Mouse (Mus musculus) neural tube, embryonic 12.5 days (tissue): ENCODE measurements at regions not wholly inside any gene's neighbourhood (a gene's known extent, or its start where the extent isn't known, plus 50 kb on each side); places are given as distances from the start of the nearest gene placed in this dataset.

Experiments used
- ATAC-seq: fragments of 200-750 bp; cut with Nextera tagmentation; 2 replicates; pipeline ENCODE4 v1.8.0; 2017; ENCODE audit warnings: low read depth, mild to moderate bottlenecking, moderate TSS enrichment, moderate library complexity; ENCODE audit not compliant: low FRiP score
- H3K27ac ChIP-seq: fragments of 300-500 bp; sonication (generic); 2 replicates; pipeline ENCODE4 v1.5.1; 2016
- H3K27me3 ChIP-seq: fragments of 300-500 bp; sonication (generic); replicated peaks from 2 replicates; pipeline ENCODE4 v1.6.1; 2016; ENCODE audit warnings: mild to moderate bottlenecking
- H3K36me3 ChIP-seq: fragments of 300-500 bp; sonication (generic); 2 replicates; pipeline ENCODE4 v1.6.1; 2016; ENCODE audit warnings: mild to moderate bottlenecking
- H3K4me1 ChIP-seq: fragments of 300-500 bp; sonication (generic); 2 replicates; pipeline ENCODE4 v1.6.1; 2016
- H3K4me2 ChIP-seq: fragments of 300-500 bp; sonication (generic); replicated peaks from 2 replicates; pipeline ENCODE4 v1.6.1; 2016; ENCODE audit warnings: mild to moderate bottlenecking
- H3K4me3 ChIP-seq: fragments of 300-500 bp; sonication (generic); 2 replicates; pipeline ENCODE4 v1.5.1; 2016
- H3K9ac ChIP-seq: fragments of 300-500 bp; sonication (generic); 2 replicates; pipeline ENCODE4 v1.6.1; 2016; ENCODE audit warnings: mild to moderate bottlenecking
- H3K9me3 ChIP-seq: fragments of 300-500 bp; sonication (generic); 2 replicates; pipeline ENCODE4 v1.6.1; 2016; ENCODE audit warnings: mild to moderate bottlenecking
- WGBS: fragments of 180-500 bp; shearing (Covaris S2); methylation state at CpG from one replicate; pipeline ENCODE4 v1.1.7; 2016; 5-methylcytosine and 5-hydroxymethylcytosine counted together

DNA sequence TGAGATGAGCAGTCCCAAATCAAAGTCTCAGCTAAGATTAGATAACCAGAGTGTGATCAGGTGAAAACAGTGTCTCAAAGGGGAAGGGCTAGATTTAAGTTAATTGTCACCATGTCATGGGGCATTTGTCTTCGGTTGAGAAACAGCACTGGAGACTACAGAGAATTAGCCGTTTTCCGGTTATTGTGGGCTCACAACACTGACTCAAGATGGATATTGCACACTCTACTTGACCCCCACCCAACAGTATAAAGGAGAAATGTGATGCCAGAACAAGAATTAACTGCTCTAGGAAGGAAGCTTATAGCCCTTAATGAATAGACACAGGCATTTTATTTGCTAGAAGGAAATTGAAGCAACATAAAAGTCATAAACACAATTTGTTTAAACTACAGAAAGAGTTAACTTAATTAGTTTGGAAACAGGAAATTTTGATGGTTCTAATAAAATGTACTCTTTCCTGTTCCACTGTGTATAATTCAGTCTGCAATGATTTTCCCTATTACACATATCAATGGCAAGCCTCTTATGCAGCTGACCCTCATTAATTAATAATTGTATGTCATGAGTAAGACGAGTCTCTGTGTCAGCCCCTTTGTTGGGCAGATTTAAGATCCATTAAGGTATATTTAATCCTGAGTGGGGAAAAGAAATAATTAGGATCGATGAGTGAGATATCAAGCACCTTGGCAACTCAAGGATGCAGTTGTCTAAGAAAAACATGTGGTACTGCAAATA is 277.4 kb upstream of the Tmeff2 start:
- Histone ChIP-seq H3K9ac (no peak overlapping the region), H3K27ac (no peak overlapping the region), H3K4me3 (no peak overlapping the region), H3K36me3 (no peaks in the 10 kb centered on the region), H3K27me3 (no peaks in the 10 kb centered on the region), H3K4me2 (no peak overlapping the region), H3K9me3 (no peaks in the 10 kb centered on the region), H3K4me1 (no peaks in the 10 kb centered on the region)
- 47% methylated on average over 5 of the region's 5 CpGs for WGBS
- ATAC-seq: peak; percentile 79; the same call in 1 of the 2 replicates

DNA sequence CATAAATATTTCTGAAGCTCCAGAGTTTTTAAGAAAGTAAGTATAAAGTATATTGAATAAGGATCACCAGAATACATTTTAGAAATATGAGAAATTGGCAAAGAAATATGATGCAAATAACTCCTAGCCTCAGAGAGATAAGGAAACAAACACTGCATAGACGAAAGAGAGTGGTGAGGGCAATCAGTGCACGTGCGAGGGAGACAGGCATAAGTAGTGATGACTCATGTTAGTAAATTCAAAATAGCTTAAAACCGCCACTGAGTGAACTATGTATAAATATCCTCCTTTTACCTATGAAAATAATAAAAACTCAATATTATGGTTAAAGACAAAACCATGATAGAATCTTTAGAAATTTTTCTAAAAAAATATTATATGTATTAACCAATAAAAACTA is 271.4 kb upstream of the Tmeff2 start:
- H3K9ac ChIP-seq: no peak overlapping the region
- WGBS: 83% methylated on average over 4 of the region's 4 CpGs
- H3K36me3 ChIP-seq: no peaks in the 10 kb centered on the region
- no peak overlapping the region for H3K4me2 ChIP-seq
- ATAC-seq: no peak
- no peaks in the 10 kb centered on the region for H3K4me1 ChIP-seq
- no peaks in the 10 kb centered on the region for H3K9me3 ChIP-seq
- H3K4me3 ChIP-seq: no peak overlapping the region
- no peaks in the 10 kb centered on the region for H3K27me3 ChIP-seq
- H3K27ac ChIP-seq: no peak overlapping the region

DNA sequence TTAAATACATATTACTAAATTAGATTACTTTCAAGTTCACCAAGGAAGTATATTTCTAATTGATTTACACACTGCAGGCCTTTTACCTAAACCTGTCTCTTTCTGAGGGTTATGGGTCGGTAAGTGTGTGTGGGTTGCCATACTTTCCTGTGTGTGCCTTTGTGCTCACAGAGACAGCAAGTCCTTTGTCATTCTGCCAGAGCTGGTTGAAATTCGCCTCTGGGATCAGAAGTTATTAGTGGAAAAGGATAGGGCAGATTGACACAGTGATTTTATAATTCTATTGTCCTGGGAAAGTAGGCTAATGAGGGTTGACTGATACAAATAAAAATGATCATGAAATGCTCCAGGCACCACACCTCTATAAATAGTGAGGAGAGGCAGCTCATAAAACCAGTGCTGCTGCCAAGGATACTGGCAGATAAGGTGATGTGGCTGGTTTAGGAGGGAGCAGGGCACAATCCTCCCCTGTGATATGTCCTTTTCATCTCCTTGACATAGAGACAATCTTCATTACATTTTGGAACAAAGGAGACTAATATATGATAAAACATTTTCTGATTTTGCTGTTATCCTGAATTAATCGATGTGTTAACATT is 270.9 kb upstream of the Tmeff2 start:
- Histone ChIP-seq H3K4me1 (no peaks in the 10 kb centered on the region), H3K27me3 (no peaks in the 10 kb centered on the region), H3K9me3 (no peaks in the 10 kb centered on the region), H3K36me3 (no peaks in the 10 kb centered on the region), H3K4me2 (no peak overlapping the region), H3K9ac (no peak overlapping the region), H3K4me3 (no peak overlapping the region), H3K27ac (no peak overlapping the region)
- peak; percentile 75 for ATAC-seq
- 56% methylated on average over 3 of the region's 3 CpGs for WGBS

DNA sequence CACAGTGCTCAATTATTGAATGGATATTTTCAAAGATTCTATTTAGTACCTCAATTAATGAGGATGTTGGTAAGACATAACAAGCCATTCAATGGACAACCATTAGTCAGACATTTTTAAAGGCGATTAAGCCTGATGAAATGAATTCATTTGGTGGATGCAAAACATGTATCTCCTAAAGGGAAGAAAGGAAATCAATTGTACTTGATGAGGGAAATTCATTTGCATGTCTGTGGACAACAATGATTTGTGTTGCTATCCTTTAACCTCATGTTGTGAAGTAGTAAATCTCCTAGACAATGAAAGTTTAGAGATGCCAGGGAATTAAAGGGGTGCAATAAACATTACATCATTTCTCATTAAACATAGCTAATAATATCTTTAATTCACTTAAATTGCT is 262.5 kb upstream of the Tmeff2 start:
- no peaks in the 10 kb centered on the region for H3K36me3 ChIP-seq
- no peaks in the 10 kb centered on the region for H3K9me3 ChIP-seq
- no peak overlapping the region for H3K9ac ChIP-seq
- ATAC-seq: no peak
- H3K27ac ChIP-seq: no peak overlapping the region
- H3K4me1 ChIP-seq: no peaks in the 10 kb centered on the region
- H3K4me3 ChIP-seq: no peak overlapping the region
- no peaks in the 10 kb centered on the region for H3K27me3 ChIP-seq
- 50% methylated on average over 1 of the region's 1 CpGs for WGBS
- H3K4me2 ChIP-seq: no peak overlapping the region

DNA sequence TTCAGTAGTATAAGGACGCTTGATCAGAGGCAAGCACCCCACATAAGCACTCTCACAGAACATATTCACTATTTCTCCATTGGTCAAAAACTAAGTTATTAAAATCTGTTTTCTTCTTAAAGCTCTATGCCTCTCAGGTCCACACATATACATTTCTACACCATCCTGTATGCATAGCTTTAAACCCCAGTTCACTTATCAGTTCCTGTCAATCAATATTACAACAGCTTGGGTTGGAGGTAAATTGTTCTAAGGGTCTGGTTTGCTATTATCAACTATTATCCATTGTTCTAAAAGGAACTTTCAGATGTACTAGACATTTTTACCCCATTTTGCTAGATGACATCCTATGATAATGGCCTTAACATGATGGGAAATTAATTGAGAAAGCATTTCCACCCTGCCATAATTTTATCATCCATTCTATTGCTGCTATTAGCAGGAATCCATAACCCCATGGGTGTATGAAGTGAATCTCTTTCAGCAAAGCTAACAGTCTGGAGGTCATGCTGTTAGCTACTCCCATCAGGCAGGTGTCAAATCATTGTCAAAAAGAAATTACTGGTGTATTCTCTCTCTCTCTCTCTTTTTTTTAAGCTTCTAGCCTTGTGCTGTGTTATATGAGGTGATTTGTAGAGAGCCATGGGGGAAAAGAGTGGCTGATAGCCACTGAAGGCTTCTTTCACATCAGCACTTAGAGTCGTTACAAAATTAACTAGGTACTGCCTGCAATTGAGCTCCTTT is 253.3 kb upstream of the Tmeff2 start:
- Histone ChIP-seq H3K4me2 (no peak overlapping the region), H3K4me3 (no peak overlapping the region), H3K4me1 (no peaks in the 10 kb centered on the region), H3K27me3 (no peaks in the 10 kb centered on the region), H3K9me3 (no peaks in the 10 kb centered on the region), H3K27ac (no peak overlapping the region), H3K9ac (no peak overlapping the region), H3K36me3 (no peaks in the 10 kb centered on the region)
- ATAC-seq: peak; percentile 41; the same call in 1 of the 2 replicates
- 74% methylated on average over 2 of the region's 2 CpGs for WGBS

DNA sequence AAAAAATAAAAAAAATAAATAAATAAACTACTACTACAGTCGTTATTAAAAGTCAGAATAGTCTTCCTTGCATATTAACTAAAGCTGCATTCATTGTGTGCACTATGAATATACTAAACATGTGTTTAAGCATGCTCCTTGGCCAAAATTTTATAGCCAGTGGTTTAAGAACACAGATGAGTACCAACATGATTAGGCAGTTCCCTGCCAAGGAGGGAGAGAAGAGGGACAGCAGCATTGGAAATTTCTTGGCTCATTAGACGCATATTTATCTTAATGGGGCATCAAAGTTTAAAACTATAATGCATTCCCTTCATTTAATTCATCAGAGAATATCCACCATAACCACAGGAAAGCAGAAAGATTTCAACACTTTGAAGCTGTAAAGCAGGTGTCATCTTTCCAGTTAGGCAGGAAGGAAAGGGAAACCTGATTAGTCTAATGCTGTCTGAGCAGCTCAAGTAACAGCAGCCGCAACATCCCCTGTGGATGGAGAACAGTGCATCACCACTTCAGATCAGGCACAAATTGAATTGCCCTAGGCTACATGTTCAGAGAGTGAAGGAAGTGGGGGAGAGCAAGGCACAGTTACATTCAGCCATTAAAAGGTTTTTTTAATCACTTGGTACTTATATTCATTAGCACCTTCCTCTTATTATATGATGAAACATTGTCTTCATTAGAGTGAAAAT is 248.3 kb upstream of the Tmeff2 start:
- H3K4me2 ChIP-seq: no peak overlapping the region
- no peaks in the 10 kb centered on the region for H3K9me3 ChIP-seq
- no peak overlapping the region for H3K4me3 ChIP-seq
- no peaks in the 10 kb centered on the region for H3K27me3 ChIP-seq
- no peak overlapping the region for H3K9ac ChIP-seq
- ATAC-seq: peak; percentile 63; the same call in 1 of the 2 replicates
- 59% methylated on average over 3 of the region's 3 CpGs for WGBS
- H3K36me3 ChIP-seq: no peaks in the 10 kb centered on the region
- H3K4me1 ChIP-seq: no peaks in the 10 kb centered on the region
- no peak overlapping the region for H3K27ac ChIP-seq

DNA sequence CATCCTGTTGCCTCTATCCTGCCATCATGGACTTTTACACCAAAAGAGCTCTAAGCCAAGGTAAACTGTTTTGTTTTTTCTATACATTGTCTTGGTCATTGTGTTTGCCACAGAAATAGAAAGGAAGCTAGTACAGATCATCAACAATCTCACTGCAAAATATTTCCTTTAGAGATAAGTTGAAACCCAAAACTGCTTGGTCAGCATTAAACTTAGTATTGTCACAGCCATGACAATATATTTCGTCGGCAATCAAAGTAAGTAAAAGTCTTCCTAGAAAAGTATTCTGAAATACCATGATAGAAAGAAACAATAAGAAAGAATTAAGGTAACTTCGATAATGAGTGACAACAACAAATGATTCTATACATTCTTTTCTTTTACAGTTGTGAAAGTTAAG is 235.3 kb upstream of the Tmeff2 start:
- no peak for ATAC-seq
- no peaks in the 10 kb centered on the region for H3K27me3 ChIP-seq
- WGBS: 94% methylated on average over 3 of the region's 3 CpGs
- H3K9me3 ChIP-seq: no peaks in the 10 kb centered on the region
- H3K9ac ChIP-seq: no peak overlapping the region
- H3K4me1 ChIP-seq: no peaks in the 10 kb centered on the region
- no peak overlapping the region for H3K4me3 ChIP-seq
- H3K27ac ChIP-seq: no peak overlapping the region
- H3K36me3 ChIP-seq: no peaks in the 10 kb centered on the region
- no peak overlapping the region for H3K4me2 ChIP-seq

DNA sequence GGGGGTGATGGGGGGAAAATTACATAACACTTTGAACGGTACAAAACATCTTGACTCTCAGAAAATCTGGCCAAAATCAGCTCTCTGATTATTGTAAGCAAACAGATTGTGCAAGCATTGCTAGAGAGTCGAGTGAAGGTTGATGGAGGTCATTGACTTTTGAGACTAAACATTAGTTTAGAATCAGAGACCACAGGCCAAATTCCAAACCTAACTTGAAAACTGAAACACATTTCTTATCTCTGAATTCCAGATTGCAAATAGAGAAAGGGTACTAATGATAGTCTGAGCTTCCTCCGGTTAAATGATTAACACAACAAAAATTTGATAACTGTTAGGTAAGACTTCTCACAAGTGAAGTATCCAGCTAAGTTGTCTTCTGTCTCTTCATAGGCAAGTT is 217.5 kb upstream of the Tmeff2 start:
- Histone ChIP-seq H3K36me3 (no peaks in the 10 kb centered on the region), H3K9ac (no peak overlapping the region), H3K27me3 (no peaks in the 10 kb centered on the region), H3K27ac (no peak overlapping the region), H3K9me3 (no peaks in the 10 kb centered on the region), H3K4me2 (no peak overlapping the region), H3K4me1 (no peaks in the 10 kb centered on the region), H3K4me3 (no peak overlapping the region)
- no peak for ATAC-seq
- WGBS: 86% methylated on average over 3 of the region's 3 CpGs

DNA sequence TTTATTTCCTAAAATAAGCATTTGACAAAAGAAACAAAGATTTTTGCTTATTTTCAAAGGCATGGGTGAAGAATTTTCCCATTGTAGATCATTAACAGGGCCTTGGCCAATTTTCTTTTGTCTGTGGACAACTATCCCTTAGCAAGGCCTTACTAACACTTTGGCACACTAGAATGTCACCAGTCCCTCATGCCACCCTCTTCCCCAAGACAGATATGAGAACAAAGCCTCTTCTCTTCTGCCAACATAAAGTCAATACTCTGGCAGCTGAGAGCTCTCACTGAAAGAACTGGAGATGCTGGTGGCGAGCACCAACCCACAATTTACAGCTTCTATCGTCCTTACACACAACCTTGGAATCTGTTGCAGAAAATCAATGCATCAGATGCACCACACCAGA is 215.1 kb upstream of the Tmeff2 start:
- 56% methylated on average over 2 of the region's 2 CpGs for WGBS
- no peak overlapping the region for H3K4me3 ChIP-seq
- no peaks in the 10 kb centered on the region for H3K36me3 ChIP-seq
- no peaks in the 10 kb centered on the region for H3K4me1 ChIP-seq
- H3K9ac ChIP-seq: no peak overlapping the region
- no peak for ATAC-seq
- no peak overlapping the region for H3K27ac ChIP-seq
- H3K9me3 ChIP-seq: no peaks in the 10 kb centered on the region
- H3K4me2 ChIP-seq: no peak overlapping the region
- no peaks in the 10 kb centered on the region for H3K27me3 ChIP-seq

DNA sequence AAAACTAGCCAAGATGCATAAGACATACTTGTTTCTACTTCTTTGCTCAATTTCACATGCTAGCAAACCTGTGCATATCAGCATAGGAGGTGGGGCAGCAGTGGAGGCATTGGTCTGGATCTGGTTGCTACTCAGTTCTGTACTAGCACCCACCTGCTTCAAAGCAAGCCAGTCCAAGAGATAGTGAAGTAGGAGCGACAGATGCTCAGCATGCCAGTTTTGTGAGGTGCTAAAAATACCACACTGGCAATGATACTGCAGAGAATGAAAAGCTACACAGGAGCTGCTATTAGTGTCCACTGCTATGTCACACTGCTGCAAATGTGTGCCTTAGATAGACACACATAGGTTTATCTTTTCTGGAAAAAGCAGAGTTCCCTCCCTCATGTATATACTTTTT is 203.5 kb upstream of the Tmeff2 start:
- Histone ChIP-seq H3K27ac (no peak overlapping the region), H3K9me3 (no peaks in the 10 kb centered on the region), H3K4me3 (no peak overlapping the region), H3K4me2 (no peak overlapping the region), H3K36me3 (no peaks in the 10 kb centered on the region), H3K4me1 (no peaks in the 10 kb centered on the region), H3K27me3 (no peaks in the 10 kb centered on the region), H3K9ac (no peak overlapping the region)
- ATAC-seq: no peak
- 89% methylated on average over 1 of the region's 1 CpGs for WGBS

DNA sequence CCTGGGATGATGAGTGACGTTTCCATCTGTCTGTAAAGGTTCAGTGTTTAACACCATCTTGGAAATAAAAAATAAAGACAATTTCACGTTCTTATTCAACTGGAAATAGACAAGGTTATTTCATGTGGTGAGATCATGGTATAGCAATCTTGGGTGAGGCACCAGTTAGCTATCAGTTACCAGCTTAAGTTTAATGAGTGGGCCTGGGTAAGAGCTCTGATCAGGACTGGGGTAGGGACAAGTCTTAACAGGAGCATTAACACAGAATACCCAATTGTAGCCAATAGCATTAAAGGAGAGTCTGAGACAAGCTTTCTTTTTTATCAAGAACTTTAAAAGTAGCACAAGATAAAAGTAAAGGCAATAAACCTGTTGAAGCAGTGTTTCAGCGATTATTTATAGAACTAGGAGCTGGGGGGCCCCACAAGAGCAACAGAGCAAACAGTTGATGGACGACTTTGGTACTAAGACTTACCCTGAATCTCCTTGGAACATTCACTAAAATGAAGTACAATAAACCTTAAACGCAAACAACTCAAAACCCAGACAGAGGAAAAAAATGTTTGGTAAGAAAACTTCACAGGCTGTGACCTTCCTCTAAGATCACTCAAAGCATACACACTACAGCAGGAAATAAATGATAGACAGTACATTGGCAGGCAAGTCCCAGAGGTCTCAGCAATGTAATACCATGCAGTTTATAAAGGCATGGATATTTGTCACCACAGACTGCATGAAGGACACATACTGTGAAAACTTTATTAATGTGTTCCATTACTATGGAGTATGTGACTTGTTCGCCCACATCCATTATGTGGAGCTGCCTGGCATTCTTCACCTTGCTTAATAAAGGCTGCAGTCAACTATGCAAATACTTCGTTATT is 202.9 kb upstream of the Tmeff2 start:
- 70% methylated on average over 7 of the region's 7 CpGs for WGBS
- Histone ChIP-seq H3K4me3 (no peak overlapping the region), H3K9ac (no peak overlapping the region), H3K27me3 (no peaks in the 10 kb centered on the region), H3K4me1 (no peaks in the 10 kb centered on the region), H3K9me3 (no peaks in the 10 kb centered on the region), H3K27ac (no peak overlapping the region), H3K4me2 (no peak overlapping the region), H3K36me3 (no peaks in the 10 kb centered on the region)
- no peak for ATAC-seq
